Mouse (Mus musculus) thymus, adult 2 months (tissue): Measurements from ENCODE around the gene Stxbp2.

Experiments used
- CTCF ChIP-seq: fragments of 200-500 bp; IDR thresholded peaks from 2 replicates; pipeline ENCODE4 v1.5.1; 2012; ENCODE audit warnings: mild to moderate bottlenecking, control low read depth, low read length, moderate library complexity, borderline replicate concordance; ENCODE audit not compliant: control insufficient read depth, poor library complexity, insufficient read depth; ENCODE audit errors: extremely low read depth
- POLR2A ChIP-seq: fragments of 200-500 bp; IDR thresholded peaks from 2 replicates; pipeline ENCODE4 v1.6.1; 2012; ENCODE audit warnings: mild to moderate bottlenecking, low read length, control low read depth, moderate library complexity; ENCODE audit not compliant: control insufficient read depth, poor library complexity, insufficient read depth; ENCODE audit errors: extremely low read depth

DNA sequence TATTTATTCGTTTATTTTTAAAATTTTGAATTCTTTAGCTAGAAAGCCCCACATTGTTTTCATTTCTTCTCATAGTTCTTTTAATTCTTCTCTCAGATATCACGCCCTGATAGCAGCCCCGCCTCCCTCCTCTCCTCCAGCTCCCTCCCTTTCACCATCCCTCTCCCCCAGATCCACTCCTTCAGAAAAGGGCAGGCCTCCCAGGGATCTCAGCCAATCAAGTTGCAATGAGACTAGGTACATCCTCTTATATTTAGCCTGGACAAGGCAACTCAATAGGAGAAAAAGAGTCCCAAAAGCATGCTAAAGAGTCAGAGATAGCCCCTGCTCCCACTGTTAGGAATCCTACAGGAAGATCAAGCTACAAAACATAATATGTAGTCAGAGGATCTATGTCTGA, 43.9 kb downstream of the Stxbp2 start:
- TF ChIP-seq POLR2A (no peak), CTCF (no peak)
